Mouse (Mus musculus): ENCODE measurements around the gene Cdk14. TPM values are rescaled to one million over a fixed set of nuclear protein-coding genes. Genes with fewer than 3 reads are reported as not detected.

Cdk14 gene
- total RNA-seq, 2 experiments from 2014 or later, result 9.7 to 10.1 TPM

DNA sequence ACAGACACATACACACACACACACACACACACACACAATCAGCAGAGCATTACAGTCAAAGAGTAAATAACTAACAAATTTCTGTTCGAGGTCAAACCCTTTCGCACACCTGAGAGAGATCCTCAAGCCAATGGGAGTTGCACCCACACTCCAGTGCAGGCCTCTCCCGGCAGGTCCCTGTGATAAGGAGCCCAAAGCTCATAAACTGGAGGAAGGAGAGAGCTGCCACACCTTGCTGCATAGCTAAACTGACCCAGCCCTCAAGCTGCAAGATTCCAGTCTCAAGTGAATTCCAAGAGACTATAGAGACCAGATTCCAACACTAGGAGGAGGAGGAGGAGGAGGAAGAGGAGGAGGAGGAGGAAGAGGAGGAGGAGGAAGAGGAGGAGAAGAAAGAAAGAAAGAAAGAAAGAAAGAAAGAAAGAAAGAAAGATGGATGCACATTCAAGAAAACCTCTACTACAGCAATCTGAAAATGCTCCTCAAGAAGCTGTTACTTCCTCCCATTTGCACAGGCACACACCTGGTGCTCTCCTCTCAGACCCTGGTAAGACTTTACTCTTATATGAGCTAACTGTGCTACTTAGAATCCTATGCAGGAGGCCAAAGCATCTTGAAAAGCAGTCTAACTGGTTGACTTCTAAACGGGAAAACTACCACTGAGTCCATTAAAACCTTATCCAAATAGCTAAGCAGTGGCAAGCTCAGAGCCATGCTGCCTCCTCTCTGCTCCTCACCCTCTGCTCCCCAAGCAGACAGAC, 49.6 kb downstream of the Cdk14 start:
- intact Hi-C loops (cut with DNase I; ENCODE audit: low total_unique reads), result loop anchor here (10.0 kb wide), 1 partner anchor 86 kb away; no protein-coding TSS in a partner anchor
- no peak for DNase-seq

DNA sequence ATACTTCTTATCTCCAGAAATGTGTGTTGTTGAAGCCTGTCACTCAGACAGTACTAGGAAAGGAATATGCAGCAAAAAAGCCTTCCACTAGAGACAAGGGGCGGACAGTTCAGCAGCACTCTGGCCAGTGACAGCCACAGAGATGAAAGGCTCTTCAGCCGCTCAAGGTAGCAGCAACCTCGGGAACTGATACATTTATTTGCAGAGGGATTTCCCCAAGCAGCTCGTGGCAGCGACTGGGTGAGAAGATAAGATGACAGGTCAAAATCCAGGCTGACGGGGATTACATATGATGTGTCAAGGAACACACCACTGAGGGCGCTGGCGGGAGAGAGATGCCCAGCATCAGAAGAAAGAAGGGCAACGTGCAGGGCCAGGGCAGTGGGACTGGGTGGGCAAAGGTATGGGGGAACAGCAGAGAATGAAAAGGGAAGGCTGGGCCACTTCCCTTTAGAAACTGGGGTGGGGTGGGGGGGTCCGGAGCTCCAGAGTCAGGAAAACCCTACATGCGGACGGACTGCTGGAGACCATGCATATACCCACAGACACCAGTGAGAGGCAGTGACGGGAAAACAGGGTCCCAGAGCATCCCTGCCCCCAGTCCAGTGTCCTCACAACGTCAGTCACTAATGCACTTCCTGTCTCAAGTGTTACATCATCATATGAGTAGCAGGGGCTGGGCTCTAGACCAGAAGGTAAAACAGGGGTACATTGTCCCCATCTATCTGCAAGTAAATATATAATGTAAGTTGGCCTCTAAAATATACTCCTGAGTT, 51.5 kb downstream of the Cdk14 start:
- intact Hi-C loops (cut with DNase I; ENCODE audit: low total_unique reads), result no loop called here
- no peak for DNase-seq

DNA sequence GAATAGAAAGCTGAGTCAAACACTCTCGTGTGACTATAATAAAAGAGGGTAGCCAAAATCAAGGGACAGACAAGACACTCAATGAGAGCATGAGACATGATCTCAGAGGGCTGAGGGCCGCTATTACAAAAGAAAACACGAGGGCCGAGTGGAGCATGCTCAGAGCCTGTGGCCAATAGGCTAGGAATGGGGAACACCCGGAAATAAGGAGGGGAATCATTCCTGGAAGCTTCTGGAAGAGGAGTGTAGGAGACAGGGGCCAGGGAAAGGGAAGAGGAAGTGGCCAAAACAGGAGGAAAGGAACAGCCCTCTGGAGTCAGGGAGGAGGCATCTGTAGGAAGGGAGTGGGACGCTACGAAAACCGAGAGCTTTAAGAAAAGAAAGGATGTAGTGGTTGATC, 52.6 kb downstream of the Cdk14 start:
- intact Hi-C loops (cut with DNase I; ENCODE audit: low total_unique reads), result no loop called here
- DNase-seq, result no peak

- no peak for DNase-seq
- intact Hi-C loops (cut with DNase I; ENCODE audit: low total_unique reads), result no loop called here
Measured at GRCm38 (mm10) chr5:5365285-5366076, 54.6 kb downstream of the Cdk14 start.

- intact Hi-C loops (cut with DNase I; ENCODE audit: low total_unique reads), result no loop called here
- no peak for DNase-seq
Measured at GRCm38 (mm10) chr5:5361684-5362083, 58.4 kb downstream of the Cdk14 start.

GRCm38 (mm10) chr5:5360338-5360737, 59.8 kb downstream of the Cdk14 start:
- intact Hi-C loops (cut with DNase I; ENCODE audit: low total_unique reads), result no loop called here

DNA sequence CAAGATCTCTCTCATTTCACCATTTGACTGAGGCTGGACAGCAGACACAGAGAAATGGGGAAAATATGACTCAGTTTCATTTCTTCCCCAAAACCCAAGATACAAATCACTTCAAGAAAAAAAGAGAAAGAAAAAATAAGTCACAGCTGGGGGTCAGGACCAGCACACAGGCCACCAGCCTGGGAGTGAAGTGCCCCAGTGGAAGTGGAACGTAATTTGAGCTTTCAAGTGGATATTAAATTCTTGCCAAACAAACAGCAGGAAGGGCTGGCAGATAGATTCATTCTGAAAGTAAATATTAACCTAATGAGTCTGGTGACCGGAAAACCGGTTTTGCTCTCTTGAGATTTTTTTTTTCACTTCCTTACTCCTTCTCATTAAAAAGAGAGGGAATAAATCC, 60.2 kb downstream of the Cdk14 start:
- intact Hi-C loops (cut with DNase I; ENCODE audit: low total_unique reads), result no loop called here
- no peak for DNase-seq

More at GRCm38 (mm10) chr5:5360338-5360737, 59.8 kb downstream of the Cdk14 start:
- DNase-seq, result no peak

DNA sequence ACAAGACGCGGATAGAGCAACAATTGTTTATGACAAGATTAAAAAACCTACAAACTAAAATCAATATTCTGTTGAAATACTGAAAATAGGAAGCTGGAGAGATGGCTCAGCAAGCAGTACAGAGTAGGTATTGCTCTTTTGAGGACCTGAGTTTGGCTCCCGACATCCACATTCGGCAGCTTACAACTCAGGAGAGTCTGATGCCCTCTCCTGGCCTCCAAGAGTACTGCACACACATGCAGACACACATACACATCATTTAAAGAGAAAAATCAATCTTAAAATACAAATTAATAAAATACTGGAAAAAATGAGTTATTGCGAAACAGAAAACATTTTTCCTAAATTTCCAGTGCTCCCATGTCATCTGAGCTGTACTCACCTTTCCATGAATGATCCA, 60.7 kb downstream of the Cdk14 start:
- intact Hi-C loops (cut with DNase I; ENCODE audit: low total_unique reads), result no loop called here
- DNase-seq, result no peak

GRCm38 (mm10) chr5:5358019-5358717, 61.9 kb downstream of the Cdk14 start:
- intact Hi-C loops (cut with DNase I; ENCODE audit: low total_unique reads), result no loop called here
- DNase-seq, result no peak

DNA sequence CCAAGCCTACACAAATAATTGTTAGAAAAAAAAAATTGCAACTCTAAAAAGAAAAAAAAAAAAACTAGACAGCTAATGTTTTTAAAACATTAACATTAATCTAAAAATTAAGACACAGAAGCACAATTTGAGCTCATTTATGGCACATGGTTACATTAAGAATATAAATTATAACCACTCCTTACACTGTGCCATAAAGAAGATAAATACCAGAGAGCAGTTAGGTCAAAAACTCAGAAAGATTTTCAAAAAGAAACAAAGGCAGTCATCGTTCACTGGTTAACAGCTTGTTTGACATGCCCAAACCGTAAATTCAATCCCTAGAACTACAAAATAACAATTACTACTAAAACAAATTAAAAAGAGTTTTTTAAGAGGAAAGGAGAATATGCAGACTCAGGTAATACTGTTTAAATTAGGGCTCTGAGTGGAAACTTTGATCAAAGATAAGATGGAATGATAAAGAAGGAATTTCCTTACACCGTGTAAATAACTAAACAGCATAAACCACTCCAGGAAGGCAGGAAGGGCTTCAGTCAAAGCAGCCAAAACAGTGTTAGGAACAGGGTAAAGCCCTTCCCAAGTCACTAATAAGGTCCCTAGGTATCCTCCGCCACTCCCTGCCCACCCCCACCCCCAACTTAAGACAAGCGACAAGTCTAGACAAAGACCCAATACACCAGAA, 65.3 kb downstream of the Cdk14 start:
- intact Hi-C loops (cut with DNase I; ENCODE audit: low total_unique reads), result no loop called here
- DNase-seq, result no peak

GRCm38 (mm10) chr5:5353946-5354345, 66.2 kb downstream of the Cdk14 start:
- no peak for DNase-seq
- intact Hi-C loops (cut with DNase I; ENCODE audit: low total_unique reads), result no loop called here

- intact Hi-C loops (cut with DNase I; ENCODE audit: low total_unique reads), result no loop called here
- DNase-seq, result no peak
Measured at GRCm38 (mm10) chr5:5344646-5345045, 75.5 kb downstream of the Cdk14 start.

GRCm38 (mm10) chr5:5343741-5344140, 76.4 kb downstream of the Cdk14 start:
- intact Hi-C loops (cut with DNase I; ENCODE audit: low total_unique reads), result no loop called here
- DNase-seq, result no peak

GRCm38 (mm10) chr5:5343267-5343666, 76.8 kb downstream of the Cdk14 start:
- intact Hi-C loops (cut with DNase I; ENCODE audit: low total_unique reads), result no loop called here
- DNase-seq, result peak; percentile 45

DNA sequence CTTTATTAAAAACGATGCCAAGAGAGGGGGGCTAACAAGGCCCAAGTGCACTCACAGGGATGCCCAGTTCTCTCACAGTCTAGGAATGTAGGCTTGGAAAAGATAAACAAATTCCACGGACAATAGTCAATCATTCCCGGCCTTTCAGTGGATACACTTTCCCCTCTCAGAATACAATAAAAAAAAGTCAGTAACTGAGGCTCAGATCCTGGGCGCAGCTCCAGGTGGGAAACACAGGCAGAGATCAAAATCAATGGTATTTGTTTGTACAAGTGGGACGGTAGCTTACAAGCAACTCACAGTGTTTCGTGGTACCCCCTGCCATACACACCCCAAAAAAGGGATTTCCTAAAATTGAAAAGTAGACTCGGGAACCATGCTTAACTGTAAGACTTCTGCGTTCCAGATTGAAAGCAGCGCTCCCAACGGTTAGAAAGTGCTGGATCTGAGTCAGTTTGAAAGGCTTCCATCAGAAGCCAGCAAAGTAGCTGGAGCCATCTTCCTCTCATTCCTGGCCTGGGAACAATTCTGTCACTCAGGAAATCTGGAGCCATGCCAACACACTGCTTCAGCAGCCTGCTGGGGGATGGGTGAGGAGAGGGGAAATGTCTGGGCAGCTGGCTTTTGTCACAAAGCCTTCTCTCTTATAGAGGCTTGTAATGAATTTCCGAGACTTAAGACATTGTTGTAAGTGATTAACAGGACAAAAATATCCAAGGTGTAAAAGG, 77.5 kb downstream of the Cdk14 start:
- peak; percentile 67 for DNase-seq
- intact Hi-C loops (cut with DNase I; ENCODE audit: low total_unique reads), result no loop called here

- intact Hi-C loops (cut with DNase I; ENCODE audit: low total_unique reads), result no loop called here
- no peak for DNase-seq
Measured at GRCm38 (mm10) chr5:5341611-5342010, 78.5 kb downstream of the Cdk14 start.

- no peak for DNase-seq
- intact Hi-C loops (cut with DNase I; ENCODE audit: low total_unique reads), result no loop called here
Measured at GRCm38 (mm10) chr5:5333916-5334315, 86.2 kb downstream of the Cdk14 start.

- intact Hi-C loops (cut with DNase I; ENCODE audit: low total_unique reads), result no loop called here
- DNase-seq, result no peak
Measured at GRCm38 (mm10) chr5:5330926-5331460, 89.1 kb downstream of the Cdk14 start.

Measured in gastrocnemius, postnatal 14 days (tissue).